Mouse (Mus musculus) liver (tissue): Measurements from ENCODE around the gene Il34.

ENCODE experiments used
- DNase-seq: peaks from one replicate; pipeline ENCODE4 v3.0.0-alpha.2; 2020; ENCODE audit warnings: mixed read lengths

The Il34 gene

DNA sequence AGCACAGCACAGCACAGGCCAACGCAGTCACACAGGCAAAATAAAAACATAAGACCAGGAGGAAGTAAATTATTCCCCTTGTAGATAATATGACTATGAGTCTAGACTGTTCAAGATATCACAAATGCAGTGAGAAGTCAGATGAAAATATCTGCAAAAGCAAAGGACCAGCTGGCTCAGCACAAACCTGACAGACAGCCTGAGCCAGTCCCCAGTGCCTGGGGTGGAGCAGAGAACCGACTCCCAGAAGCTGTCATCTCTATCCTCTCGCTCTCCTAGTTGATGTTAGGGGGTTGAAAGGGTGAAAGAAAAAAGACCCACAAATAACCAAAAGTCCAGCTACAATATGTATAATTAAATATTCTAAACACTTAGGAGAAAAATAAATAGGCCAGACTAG lies 30.0 kb downstream of the Il34 start:
- no peak for DNase-seq

DNA sequence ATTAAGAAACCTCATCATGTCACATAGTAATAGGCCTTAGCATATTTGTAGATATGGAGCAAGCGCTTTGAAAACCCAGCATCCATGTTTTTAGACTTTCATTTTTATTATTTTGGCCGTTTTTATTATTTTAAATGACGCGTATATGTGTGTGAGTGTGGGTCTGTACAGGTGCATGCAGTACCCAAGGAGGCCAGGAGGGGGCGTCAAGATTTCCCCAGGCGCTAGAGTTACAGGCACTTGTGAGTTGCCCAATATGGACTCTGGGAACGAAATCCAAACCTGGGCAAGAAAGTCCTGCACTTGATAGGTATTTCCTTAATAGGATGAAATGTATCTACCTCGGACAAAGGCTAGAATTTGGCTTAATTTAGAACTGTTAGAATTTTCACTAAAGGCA lies 30.4 kb downstream of the Il34 start:
- no peak for DNase-seq

GRCm38 (mm10) chr8:110774725-110775124 lies 31.0 kb downstream of the Il34 start:
- DNase-seq, result no peak

GRCm38 (mm10) chr8:110774047-110774446 lies 31.7 kb downstream of the Il34 start:
- DNase-seq, result no peak

DNA sequence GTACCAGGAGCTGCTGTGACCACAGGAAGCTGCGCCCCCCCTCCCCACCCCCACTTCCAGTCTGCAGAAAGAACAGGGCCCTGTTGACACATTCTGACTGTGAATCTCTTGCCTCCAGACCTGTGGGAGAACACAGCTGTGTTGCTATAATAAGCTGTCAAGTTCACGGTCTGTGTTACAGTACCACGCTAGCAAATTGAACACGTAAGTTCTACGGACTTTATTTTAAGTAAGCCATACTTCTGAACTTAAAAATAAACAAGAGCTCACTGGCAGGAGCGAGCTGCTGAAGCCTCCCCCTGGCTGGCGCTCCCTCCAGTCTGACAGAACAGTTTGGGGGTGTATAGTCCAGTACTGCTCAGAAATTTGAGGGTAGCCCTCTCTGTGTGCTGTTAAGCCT lies 33.3 kb downstream of the Il34 start:
- no peak for DNase-seq

DNA sequence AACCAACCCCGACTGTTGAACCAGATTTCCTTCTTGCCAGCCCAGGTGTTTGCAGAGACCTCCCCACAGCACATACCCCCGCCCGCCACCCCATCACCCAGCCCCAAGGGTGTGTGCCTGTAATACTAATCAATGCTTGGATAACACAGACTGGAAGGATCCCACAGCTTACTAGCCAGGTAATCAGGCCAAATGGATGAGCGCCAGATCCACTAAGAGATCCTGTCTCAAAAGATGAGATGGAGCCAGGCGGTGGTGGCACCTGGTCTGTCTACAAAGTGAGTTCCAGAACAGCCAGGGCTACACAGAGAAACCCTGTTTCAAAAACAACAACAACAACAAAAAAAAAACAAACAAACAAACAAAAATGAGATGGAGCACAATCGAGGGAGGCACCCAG lies 38.5 kb downstream of the Il34 start:
- no peak for DNase-seq

DNA sequence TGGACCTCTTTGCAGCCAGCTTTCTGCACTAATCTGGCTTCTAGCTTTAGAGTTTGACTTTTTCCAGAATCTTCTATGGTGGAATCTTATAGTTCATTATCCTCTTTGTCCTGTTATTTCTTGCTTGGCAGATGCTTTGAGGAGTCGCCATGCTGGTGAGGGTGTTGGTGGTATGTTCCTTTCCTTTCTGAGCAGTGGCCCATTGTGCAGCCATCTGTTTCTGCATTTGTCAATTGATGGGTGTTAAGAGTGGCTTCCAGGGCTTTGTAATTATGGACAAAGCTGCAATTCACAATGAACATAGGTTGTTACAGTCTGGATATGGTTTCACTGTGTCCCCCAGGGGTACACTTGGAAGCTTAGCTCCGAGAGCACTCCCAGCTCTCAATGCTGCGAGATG lies 41.1 kb downstream of the Il34 start:
- DNase-seq, result no peak

DNA sequence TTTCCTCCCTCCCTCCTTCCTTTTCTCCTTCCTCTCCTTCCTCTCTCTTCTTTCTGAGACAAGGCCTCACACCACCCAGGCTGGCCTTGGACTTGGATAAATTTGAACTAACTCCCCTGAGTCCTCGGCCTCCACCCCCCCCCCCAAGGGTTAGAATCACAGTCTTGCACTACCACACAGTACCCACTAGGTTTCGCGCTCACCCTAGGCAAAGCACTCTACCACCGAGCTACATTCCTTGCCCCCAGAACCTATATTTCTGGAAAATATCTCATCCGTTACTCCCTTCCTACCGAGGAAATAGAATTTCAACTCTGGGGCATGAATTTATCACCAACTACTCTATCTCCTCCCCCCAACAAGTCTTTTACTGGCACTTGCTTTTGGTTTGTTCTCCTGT lies 43.7 kb downstream of the Il34 start:
- DNase-seq, result no peak

- DNase-seq, result peak; percentile 25
These were observed 44.5 kb downstream of the Il34 start for GRCm38 (mm10) chr8:110761185-110761584.

- no peak for DNase-seq
These were observed 45.3 kb downstream of the Il34 start for GRCm38 (mm10) chr8:110760280-110760940.

GRCm38 (mm10) chr8:110756196-110756595 lies 49.5 kb downstream of the Il34 start:
- no peak for DNase-seq

GRCm38 (mm10) chr8:110755511-110756170 lies 50.1 kb downstream of the Il34 start:
- DNase-seq, result no peak

DNA sequence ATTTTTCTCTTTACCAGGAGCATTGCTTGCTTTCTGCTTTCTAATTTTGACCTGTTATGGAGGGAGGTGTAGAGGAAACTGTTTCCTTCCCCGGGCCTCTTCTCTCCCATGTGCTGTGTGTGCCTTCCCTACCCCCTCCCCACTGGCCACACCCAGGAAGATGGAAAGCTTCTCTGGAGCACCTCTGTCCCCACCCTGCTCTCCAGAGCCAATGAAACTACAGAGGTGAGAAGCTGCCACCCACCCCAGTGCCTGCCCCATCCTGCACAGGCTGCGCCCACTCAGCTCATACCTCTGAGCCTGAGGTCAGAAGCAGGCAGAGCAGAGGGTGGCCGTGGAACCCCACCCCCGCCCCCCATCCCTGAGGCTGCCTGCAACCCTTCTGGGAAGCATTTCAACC lies 51.0 kb downstream of the Il34 start:
- no peak for DNase-seq

DNA sequence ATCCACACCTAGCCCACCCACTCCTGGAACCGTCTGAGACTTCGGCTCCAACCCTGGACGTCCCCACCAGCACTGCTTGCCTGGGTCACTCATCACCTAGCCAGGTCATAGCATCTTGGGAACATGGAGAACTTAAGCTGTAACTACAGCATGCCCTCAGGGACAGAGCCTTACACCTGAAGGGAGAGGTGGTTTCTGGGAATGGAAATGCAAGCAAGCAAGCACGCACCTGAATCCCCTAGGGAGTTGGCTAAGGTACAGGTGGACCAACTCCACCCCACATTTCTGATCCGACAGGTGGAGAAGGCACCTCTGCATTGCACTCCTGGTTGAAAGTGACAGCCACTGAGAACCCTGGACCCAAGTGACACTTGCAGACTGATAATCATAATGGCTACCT lies 54.2 kb downstream of the Il34 start:
- DNase-seq, result no peak

- no peak for DNase-seq
These were observed 55.5 kb downstream of the Il34 start for GRCm38 (mm10) chr8:110750269-110750668.

DNA sequence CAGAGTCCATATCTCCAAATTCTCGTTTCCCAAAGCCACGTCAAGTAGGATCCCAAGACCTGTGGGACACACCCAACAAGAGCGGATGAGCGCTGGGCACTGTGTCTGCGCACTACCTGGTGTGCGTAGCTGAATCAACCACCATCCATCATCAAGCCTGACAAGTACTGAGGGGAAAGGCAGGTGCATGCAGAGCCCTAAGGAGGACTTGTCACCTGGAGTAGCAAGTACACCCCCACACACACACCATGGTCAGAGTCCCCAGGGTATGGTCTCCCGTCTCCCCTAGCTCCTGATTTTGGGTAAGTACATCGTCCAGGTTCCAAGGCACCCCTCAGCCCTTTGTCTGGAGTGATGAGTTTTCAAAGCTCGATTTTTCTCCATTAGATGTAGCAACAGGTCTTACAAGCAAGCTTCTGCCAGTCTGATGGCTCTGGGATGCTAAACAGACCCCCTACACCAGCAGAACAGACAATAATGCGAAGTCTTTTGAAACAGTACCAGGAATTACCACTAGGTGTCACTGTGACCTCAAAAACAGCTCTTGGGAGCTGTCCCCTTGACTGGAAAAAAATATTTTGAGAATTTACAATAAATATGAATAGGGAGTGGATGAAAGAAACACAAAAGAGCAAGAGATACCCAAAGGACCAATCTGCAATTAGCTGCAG lies 56.1 kb downstream of the Il34 start:
- DNase-seq, result no peak

DNA sequence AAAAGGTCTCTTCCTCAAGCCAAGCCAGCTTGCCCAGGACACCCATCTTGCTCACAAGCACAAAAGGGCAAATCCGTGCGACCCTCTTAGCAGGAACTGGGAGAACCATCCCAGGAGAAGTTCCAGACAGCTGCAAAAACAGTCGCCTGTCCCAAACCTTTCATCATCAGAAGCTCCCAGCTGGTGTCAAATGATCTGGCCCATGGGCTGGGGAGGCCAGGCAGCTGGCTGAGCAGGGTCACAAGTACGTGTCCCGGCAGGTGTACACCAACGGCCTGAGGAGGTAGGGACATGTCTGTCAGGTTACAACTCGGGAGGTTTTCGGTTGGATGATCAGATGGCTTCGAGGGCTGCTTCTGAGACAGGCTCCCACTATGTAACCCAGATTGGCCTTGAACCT lies 59.1 kb downstream of the Il34 start:
- DNase-seq, result no peak

DNA sequence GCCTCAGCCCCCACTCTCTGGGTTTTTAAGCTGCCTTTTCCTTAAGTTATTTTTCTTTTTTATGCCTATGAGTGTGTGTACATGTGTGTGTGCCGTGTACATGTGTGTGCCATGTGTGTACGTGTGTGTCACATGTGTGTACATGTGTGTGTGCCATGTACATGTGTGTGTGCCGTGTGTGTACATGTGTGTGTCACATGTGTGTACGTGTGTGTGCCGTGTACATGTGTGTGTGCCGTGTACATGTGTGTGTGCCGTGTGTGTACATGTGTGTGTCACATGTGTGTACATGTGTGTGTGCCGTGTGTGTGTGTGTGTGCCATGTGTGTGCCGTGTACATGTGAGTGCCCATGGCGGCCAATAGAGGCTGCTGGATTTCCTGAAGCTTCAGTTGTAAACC lies 60.6 kb downstream of the Il34 start:
- DNase-seq, result no peak

DNA sequence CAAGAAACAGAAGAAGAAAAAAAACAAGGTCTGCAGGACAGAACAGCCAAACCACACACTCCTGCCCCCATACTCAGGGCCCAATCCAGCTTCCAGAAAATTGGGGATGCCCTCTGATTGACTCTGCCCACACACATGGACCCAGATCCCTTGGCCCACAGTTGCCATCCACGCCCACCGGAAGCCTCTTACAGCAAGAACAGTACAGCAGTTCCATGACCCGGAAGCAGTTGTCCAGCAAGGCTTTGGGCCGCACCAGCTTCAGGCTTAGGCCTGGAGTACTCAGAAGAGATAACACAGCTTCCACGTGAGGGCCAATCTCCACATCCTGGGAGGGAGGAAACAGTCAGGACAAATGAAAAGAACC lies 63.3 kb downstream of the Il34 start:
- no peak for DNase-seq

- DNase-seq, result no peak
These were observed 63.8 kb downstream of the Il34 start for GRCm38 (mm10) chr8:110741816-110742451.

DNA sequence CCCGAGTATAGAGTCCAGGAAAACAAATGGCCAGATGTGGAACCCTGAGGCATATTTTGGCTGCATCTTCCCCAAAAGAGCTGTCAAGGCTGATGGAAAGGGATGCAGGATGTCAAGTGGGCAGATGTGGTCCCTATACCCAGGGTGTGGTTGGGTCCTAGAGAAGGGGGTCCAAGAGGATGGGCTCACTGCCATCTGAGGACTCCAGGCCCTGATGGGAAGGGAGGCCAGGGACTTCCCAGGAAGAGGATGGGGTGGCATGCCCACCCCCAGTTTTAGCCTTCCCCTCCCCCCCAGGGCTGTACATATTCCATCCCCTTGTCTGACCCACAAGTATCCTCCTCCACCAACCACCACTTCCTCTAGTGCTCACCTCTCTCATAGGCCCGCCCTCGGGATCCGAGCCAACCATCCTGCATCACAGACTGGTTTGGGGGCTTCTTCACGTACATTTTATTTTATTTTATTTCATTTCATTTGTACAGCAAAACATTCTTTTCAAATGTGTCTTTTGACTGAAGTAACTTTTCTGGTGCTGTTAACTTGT lies 65.0 kb downstream of the Il34 start:
- DNase-seq, result no peak

- DNase-seq, result no peak
These were observed 67.0 kb downstream of the Il34 start for GRCm38 (mm10) chr8:110738591-110739195.

DNA sequence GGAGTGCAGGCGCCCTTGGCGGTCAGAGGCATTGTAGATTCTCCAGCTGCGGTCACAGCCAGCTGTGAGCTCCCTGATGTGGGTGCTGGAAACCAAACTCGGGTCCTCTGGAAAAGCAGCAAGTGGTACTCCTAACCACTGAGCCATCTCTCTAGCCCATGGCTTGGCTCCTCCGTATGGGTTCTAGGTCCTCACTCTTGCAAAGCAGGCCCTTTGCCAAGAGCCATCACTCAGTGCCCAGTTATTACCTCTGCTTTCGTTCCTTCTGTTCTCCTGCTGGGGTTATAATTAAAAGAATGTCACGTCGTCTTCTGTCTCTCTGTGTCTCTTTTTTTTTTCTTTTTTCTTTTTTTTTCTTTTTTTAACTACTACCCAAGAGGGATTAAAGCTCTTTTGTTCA lies 72.7 kb downstream of the Il34 start:
- DNase-seq, result no peak
